Mouse (Mus musculus) G1E (cell line): ENCODE results near the gene Pde10a. TPM values are rescaled to one million over a fixed set of nuclear protein-coding genes. Genes with fewer than 3 reads are reported as not detected.

Experiments
- ATAC-seq: 2 replicates; pipeline ENCODE4 v1.8.0; 2016; ENCODE audit warnings: mild to moderate bottlenecking; ENCODE audit not compliant: insufficient number of reproducible peaks, poor library complexity, low FRiP score, severe bottlenecking; ENCODE audit errors: extremely low read depth
- DNase-seq: peaks from one replicate; pipeline ENCODE4 v3.0.0; 2012; ENCODE audit warnings: low spot score
- H3K27me3 ChIP-seq: 2 replicates; pipeline ENCODE4 v1.6.1; 2012; ENCODE audit warnings: mild to moderate bottlenecking, low read length, inconsistent platforms; ENCODE audit not compliant: insufficient read depth
- H3K36me3 ChIP-seq: replicated peaks from 2 replicates; pipeline ENCODE3; 2012; ENCODE audit warnings: mild to moderate bottlenecking, inconsistent platforms
- H3K4me1 ChIP-seq: 2 replicates; pipeline ENCODE4 v1.6.1; 2012; ENCODE audit warnings: low read depth, low read length, inconsistent platforms, mixed read lengths; ENCODE audit not compliant: insufficient read depth
- H3K4me3 ChIP-seq: 2 replicates; pipeline ENCODE4 v1.5.1; 2012; ENCODE audit warnings: low read depth, mild to moderate bottlenecking, inconsistent platforms, low read length, moderate library complexity, mixed read lengths
- H3K9me3 ChIP-seq: replicated peaks from 2 replicates; pipeline ENCODE4 v1.6.1; 2012; ENCODE audit warnings: inconsistent platforms
- CTCF ChIP-seq: IDR thresholded peaks from 2 replicates; pipeline ENCODE4 v1.5.1; 2012; ENCODE audit warnings: low read depth, low read length, inconsistent platforms, mixed read lengths
- GATA1 ChIP-seq: IDR thresholded peaks from 2 replicates; pipeline ENCODE4 v1.6.1; 2012; ENCODE audit warnings: borderline replicate concordance, low read length, inconsistent platforms, mixed read lengths
- GATA2 ChIP-seq: IDR thresholded peaks from 2 replicates; pipeline ENCODE4 v1.6.1; 2012; ENCODE audit warnings: low read depth, low read length, inconsistent platforms, borderline replicate concordance
- POLR2AphosphoS5 ChIP-seq: IDR thresholded peaks from 2 replicates; pipeline ENCODE4 v1.6.1; 2012; ENCODE audit warnings: low read depth, low read length, inconsistent platforms; ENCODE audit not compliant: insufficient replicate concordance
- TAL1 ChIP-seq: conservative IDR thresholded peaks from 2 replicates; pipeline ENCODE4 v1.6.1; 2012; ENCODE audit warnings: low read depth, low read length, inconsistent platforms, mixed read lengths
- polyA plus RNA-seq: library from polyadenylated mRNA; stranded (reverse); fragments of >175 nt; gene quantifications from 2 replicates; pipeline ENCODE4 v1.2.3, GENCODE M21; 2012
- total RNA-seq, 2 experiments: library from RNA; stranded (forward) in 1 of 2; stranded (reverse) in 1 of 2; fragments of 200-1000 nt in 1 of 2; fragments of >200 nt in 1 of 2; fragmentation: Nextera tagmentation in 1 of 2; gene quantifications; 2 replicates each; pipeline ENCODE4 v1.2.3; 2014 to 2017

The Pde10a gene
- total and polyA plus RNA-seq, 3 experiments, result 0.27 to 0.83 TPM; not detected in 1

DNA sequence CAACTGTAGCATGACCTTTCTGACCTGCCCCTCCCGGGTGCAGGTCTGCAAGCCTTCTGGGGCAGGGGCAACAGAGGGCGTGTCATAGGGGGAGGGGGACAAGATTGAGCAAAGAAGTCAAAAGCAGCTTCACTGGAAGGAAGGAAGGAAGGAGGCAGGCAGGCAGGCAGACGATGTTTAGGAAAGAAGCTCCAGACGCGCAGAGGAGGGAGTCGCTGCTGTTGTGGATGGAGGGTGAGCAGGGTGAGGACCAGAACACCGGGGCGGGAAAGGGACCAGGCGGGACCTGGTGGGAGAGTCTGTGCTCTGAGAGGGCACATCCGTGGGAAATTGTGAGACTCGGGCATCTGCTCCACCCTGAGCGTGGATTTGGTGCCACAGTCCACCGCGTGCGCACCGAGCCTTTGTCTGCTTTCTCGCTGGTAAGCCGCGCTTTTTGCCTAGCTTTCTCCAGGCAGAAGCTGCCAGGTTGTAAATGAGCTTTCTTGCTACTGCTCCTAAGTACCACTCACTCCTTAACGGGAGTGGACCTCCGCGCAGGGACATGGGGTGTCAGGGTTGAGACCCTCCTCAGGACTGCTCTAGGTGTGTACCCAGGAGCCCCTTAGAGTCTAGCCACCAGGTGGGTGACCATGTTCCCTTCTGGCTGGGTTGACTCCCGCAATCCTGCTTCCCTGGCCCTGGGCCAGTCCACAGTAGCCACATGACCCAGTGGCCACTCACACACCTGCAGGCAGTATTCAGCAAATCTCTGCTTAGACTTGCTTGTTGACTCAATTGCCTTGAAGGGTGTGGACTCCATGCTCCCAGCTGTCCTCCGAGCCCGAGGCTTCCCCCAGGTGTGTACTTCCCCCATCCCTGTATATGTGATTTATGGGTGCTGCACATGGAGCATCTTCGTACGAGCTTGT, 278.0 kb downstream of the Pde10a start:
- no peak overlapping the region; the same call in 1 of the 2 replicates for H3K4me3 ChIP-seq
- peaks cover 55% of the 10 kb centered on the region for H3K9me3 ChIP-seq
- peaks cover 9% of the 10 kb centered on the region; the same call in 1 of the 2 replicates for H3K27me3 ChIP-seq
- H3K36me3 ChIP-seq, result no peaks in the 10 kb centered on the region
- H3K4me1 ChIP-seq, result no peaks in the 10 kb centered on the region
- TF ChIP-seq POLR2AphosphoS5, result no peak
- TF ChIP-seq CTCF, result no peak
- no peak for TF ChIP-seq GATA2
- no peak for TF ChIP-seq GATA1
- TF ChIP-seq TAL1, result no peak
- DNase-seq (no peak), ATAC-seq (no peak)

DNA sequence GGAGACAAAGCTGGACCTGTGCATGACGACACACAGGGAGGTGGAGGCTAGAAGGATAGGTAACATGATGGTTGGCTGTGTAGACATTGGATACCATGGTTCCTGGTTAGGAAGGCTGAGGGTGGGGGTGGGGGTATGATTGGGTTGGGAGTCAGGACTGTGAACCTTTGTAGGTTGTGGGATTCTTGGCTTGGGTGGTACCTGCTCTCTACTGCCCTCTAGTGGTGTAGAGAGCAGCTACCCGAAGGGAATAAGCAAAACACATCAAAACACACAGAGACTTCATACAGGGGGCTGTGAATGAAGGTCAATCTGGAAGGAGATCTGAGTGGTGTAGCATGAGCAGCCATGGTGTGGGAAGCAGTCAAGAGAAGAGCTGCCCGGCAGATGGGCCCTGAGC, 282.2 kb downstream of the Pde10a start:
- no peak for TF ChIP-seq TAL1
- TF ChIP-seq CTCF, result peak; percentile 50
- H3K27me3 ChIP-seq, result no peaks in the 10 kb centered on the region
- H3K4me1 ChIP-seq, result no peaks in the 10 kb centered on the region
- H3K36me3 ChIP-seq, result no peaks in the 10 kb centered on the region
- ATAC-seq (no peak), DNase-seq (no peak)
- H3K9me3 ChIP-seq, result peaks cover 39% of the 10 kb centered on the region
- H3K4me3 ChIP-seq, result no peak overlapping the region

DNA sequence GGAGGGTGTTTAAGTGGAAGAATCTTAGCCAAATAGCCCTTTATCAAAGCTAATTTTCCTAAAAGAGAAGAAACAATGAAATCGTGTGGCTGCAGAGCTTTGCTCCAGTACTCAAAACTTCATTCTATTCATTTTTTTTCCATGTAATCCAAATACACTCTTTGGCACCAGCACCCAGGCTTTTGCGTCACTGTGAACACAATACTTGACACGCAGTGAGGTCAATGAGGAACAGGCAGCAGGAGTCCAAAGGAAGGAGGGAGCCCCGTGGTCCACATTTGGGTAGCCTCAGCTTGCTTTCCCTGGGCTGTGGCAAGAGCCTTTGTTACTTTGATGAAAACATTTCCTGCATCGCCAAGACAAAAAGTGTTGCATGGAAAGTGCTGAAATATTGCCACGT, 284.6 kb downstream of the Pde10a start:
- H3K36me3 ChIP-seq, result no peaks in the 10 kb centered on the region
- H3K4me3 ChIP-seq, result no peak overlapping the region
- no peaks in the 10 kb centered on the region for H3K27me3 ChIP-seq
- H3K9me3 ChIP-seq, result peaks cover 32% of the 10 kb centered on the region
- ATAC-seq, result no peak
- H3K4me1 ChIP-seq, result no peaks in the 10 kb centered on the region
- DNase-seq, result no peak
- TF ChIP-seq GATA1 (no peak), GATA2 (no peak), CTCF (no peak), POLR2AphosphoS5 (no peak), TAL1 (no peak)

DNA sequence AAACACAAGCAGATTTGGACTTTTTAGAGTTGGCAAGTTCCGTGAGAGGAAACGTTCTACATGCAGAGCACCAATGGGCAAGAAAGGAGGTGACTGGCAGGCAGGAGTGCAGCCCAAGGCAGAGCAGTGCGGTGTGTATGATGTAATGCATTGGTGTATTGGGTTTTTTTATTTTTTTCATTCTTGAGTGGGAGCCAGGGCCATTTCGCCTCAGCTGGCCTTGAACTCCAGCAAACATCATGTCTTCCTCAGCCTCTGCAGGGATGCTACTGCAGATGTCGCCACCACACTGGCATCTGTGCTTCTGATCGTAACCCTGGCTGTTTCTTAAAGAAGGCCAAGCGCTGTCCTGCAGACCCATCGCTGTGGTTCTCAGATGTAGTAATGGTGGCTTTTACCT, 285.0 kb downstream of the Pde10a start:
- TF ChIP-seq GATA2 (no peak), TAL1 (no peak), CTCF (no peak), POLR2AphosphoS5 (no peak), GATA1 (no peak)
- Histone ChIP-seq H3K36me3 (no peaks in the 10 kb centered on the region), H3K4me1 (no peaks in the 10 kb centered on the region), H3K27me3 (no peaks in the 10 kb centered on the region), H3K4me3 (no peak overlapping the region), H3K9me3 (peaks cover 31% of the 10 kb centered on the region)
- DNase-seq, result no peak
- ATAC-seq, result no peak

DNA sequence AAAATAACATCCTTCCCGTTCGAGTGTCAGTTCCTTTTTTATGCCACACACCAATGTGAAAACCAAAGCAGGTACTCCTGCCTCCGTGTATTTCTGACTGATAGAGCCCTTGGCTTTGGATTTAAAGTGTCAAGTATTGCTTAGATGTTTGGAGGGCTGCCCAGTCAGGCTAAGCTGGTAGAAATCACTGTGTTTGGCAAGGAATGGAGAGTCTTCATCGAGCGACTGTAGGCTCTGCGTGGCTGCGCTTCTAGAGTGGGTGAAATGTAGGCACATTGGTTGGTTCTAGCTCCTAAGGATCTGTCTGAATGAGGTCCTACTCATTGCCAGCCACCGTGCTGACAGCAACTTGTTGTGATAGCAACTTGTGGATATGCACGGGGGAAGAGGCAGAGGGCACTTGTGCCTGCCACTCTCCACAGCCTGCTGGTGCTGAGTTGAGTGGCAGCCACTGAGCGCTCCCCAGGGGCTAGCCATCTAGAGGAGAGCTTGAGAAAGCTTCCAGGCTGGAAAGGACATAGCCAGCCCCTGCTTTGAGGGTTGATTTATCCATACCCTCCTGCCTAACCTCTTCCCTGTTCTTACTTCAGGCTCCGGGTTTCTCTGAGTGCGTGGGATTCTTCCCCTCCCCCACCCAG, 287.2 kb downstream of the Pde10a start:
- Histone ChIP-seq H3K36me3 (no peaks in the 10 kb centered on the region), H3K27me3 (no peaks in the 10 kb centered on the region), H3K9me3 (peaks cover 19% of the 10 kb centered on the region), H3K4me1 (no peaks in the 10 kb centered on the region), H3K4me3 (no peak overlapping the region)
- ATAC-seq (no peak), DNase-seq (no peak)
- TF ChIP-seq GATA1, result no peak
- TF ChIP-seq GATA2, result no peak
- TF ChIP-seq POLR2AphosphoS5, result no peak
- TF ChIP-seq CTCF, result no peak
- no peak for TF ChIP-seq TAL1

DNA sequence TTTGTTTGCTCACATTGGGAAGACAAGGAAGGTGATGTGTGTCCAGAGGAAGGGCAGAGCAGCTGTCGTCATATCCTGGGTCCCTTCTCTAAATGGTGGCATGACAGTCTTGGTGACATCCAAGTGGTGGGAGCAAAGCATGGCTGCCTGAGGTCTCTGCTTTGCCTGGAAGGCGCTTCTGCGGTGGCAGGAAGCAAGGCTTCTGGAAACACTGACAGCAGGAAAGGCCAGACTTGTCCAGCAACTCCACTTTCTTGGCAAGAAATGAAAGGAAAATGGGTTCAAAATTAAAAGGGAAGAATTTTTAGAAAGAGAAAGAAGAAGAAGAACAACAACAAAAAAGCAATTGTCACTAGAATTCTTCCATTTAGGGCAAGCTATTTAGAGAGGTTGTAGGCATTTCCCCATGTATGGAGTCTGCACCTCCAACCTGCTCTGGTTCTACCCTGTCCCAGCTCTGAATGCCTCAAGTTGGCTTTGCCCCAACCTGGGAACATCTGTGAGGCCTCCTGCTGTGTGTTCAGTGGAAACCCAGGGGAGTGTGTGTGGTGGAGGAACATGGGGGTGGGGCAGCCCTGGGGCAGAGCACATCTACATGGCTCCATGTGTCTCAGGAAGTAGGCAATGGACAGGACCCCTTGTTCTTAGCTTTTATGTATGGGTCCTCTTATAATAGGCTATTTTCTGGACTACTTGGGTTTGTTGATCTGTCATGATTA, 288.8 kb downstream of the Pde10a start:
- H3K9me3 ChIP-seq, result peaks cover 17% of the 10 kb centered on the region
- DNase-seq (no peak), ATAC-seq (no peak)

More for the DNA sequence above, 288.8 kb downstream of the Pde10a start:
- Histone ChIP-seq H3K4me3 (no peak overlapping the region), H3K4me1 (no peaks in the 10 kb centered on the region), H3K36me3 (no peaks in the 10 kb centered on the region), H3K27me3 (no peaks in the 10 kb centered on the region)
- TF ChIP-seq TAL1, result no peak
- TF ChIP-seq CTCF, result no peak
